25 mouse cellular contexts compared by ENCODE assay signal in the genomic region with DNA sequence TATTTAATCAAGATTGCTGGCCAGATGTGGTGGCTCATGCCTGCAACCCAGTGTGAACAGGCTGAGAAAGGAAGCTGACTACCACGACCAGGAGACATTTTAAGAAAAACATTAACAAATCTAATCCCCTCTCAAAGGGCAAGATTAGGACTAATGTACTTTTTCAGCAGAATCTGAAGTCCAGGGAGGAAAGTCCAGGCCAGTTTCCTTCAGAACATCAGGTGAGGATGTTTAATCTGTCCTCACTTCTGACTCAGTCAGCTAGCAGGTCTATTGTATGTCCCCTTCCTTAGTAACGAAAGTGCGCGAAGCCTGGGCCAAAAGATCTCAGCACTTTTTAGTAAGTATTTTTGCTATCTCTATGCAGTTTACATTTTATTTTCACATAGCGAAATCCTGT. TPM values are rescaled to one million over a fixed set of nuclear protein-coding genes. Genes with fewer than 3 reads are reported as not detected.
DNase-seq lines count a peak whose midpoint lies in the region; ATAC-seq and TF ChIP-seq lines count a peak whose summit lies in the region.
"Had no signal": no experiment of that assay in that cellular context is flagged by ENCODE, and none has a peak within 500 bp of the region (broad histone marks: within the 10 kb centered on the region; RNA-seq: fewer than 3 reads in every experiment).

No protein-coding gene starts in this region.

- TF ChIP-seq CTCF in intestine, postnatal 0 days (IDR thresholded peaks at IDR 0.05; ENCODE audit: low read depth) = no peak

- H3K4me2 ChIP-seq in intestine, embryonic 15.5 days (replicated peaks) = no peak overlapping the region
- no peak overlapping the region for H3K4me2 ChIP-seq in intestine, embryonic 16.5 days (ENCODE audit: low read depth, low read length)
- H3K4me2 ChIP-seq in intestine, postnatal 0 days (replicated peaks; ENCODE audit: low read depth) = no peak overlapping the region
- H3K4me2 ChIP-seq: embryonic facial prominence, embryonic 12.5 days; embryonic facial prominence, embryonic 15.5 days; heart, embryonic 12.5 days; heart, embryonic 15.5 days; hindbrain, embryonic 14.5 days had no signal

- H3K9me3 ChIP-seq in intestine, embryonic 15.5 days = no peaks in the 10 kb centered on the region
- H3K9me3 ChIP-seq in intestine, embryonic 16.5 days (ENCODE audit: control insufficient read depth, low read length) = no peaks in the 10 kb centered on the region
- no peaks in the 10 kb centered on the region for H3K9me3 ChIP-seq in intestine, postnatal 0 days (ENCODE audit: control insufficient read depth)
- H3K9me3 ChIP-seq: embryonic facial prominence, embryonic 12.5 days; embryonic facial prominence, embryonic 15.5 days; heart, embryonic 12.5 days; heart, embryonic 15.5 days had no signal

- H3K27ac ChIP-seq in intestine, embryonic 15.5 days = no peak overlapping the region
- no peak overlapping the region for H3K27ac ChIP-seq in intestine, embryonic 16.5 days (ENCODE audit: low read length)
- H3K27ac ChIP-seq in intestine, postnatal 0 days (ENCODE audit: low read depth, low read length) = no peak overlapping the region
- H3K27ac ChIP-seq: embryonic facial prominence, embryonic 12.5 days; embryonic facial prominence, embryonic 15.5 days; heart, embryonic 15.5 days; hindbrain, embryonic 14.5 days had no signal

- no peaks in the 10 kb centered on the region for H3K27me3 ChIP-seq in intestine, embryonic 15.5 days (replicated peaks)
- no peaks in the 10 kb centered on the region for H3K27me3 ChIP-seq in intestine, embryonic 16.5 days (replicated peaks; ENCODE audit: control insufficient read depth, insufficient read depth, low read length)
- no peaks in the 10 kb centered on the region for H3K27me3 ChIP-seq in intestine, postnatal 0 days (replicated peaks; ENCODE audit: control insufficient read depth, insufficient read depth, low read length)
- H3K27me3 ChIP-seq: embryonic facial prominence, embryonic 12.5 days; embryonic facial prominence, embryonic 15.5 days; heart, embryonic 12.5 days; heart, embryonic 15.5 days had no signal

- peak; percentile 65 to 71 for DNase-seq in kidney, adult 8-10 months
- no peak for DNase-seq in kidney, adult 18-20 months
- DNase-seq in kidney, postnatal 25 days = peak; percentile 50 to 56
- DNase-seq in cerebellum, postnatal 14 days = no peak
- DNase-seq in cerebellum, postnatal 4 days (ENCODE audit: low spot score in 2 of 2) = no peak
- DNase-seq: adrenal gland, adult 8-10 months; adrenal gland, postnatal 25 days; cerebellum, adult 11-12 months; cerebellum, adult 8-10 months; cerebellum, postnatal 10 days; forebrain, postnatal 0 days; gastrocnemius, postnatal 25 days; heart, adult 18-20 months; heart, postnatal 10 days; heart, postnatal 36 days had no signal

- no peak overlapping the region for H3K4me3 ChIP-seq in intestine, embryonic 15.5 days (replicated peaks)
- H3K4me3 ChIP-seq in intestine, embryonic 16.5 days (ENCODE audit: low read length) = no peak overlapping the region
- no peak overlapping the region for H3K4me3 ChIP-seq in intestine, postnatal 0 days (ENCODE audit: low read depth, low read length)
- H3K4me3 ChIP-seq: embryonic facial prominence, embryonic 12.5 days; embryonic facial prominence, embryonic 15.5 days; heart, embryonic 12.5 days; heart, embryonic 15.5 days had no signal

- H3K36me3 ChIP-seq in intestine, embryonic 15.5 days = 0 out of 2 replicates have a peak, but pooled peaks cover 8% of the 10 kb centered on the region
- no peaks in the 10 kb centered on the region for H3K36me3 ChIP-seq in intestine, embryonic 16.5 days (ENCODE audit: control insufficient read depth, insufficient read depth, low read length)
- peaks cover 14% of the 10 kb centered on the region; the same call in 1 of the 2 replicates for H3K36me3 ChIP-seq in intestine, postnatal 0 days (ENCODE audit: control insufficient read depth, insufficient read depth)

- peak; percentile 51; the same call in 1 of the 2 replicates for ATAC-seq in intestine, embryonic 15.5 days
- no peak for ATAC-seq in intestine, embryonic 16.5 days
- ATAC-seq in intestine, postnatal 0 days = peak; percentile 53; the same call in 1 of the 2 replicates
- ATAC-seq: activated CD4-positive, CD25-positive, alpha-beta regulatory T cell, adult 4 months; forebrain, embryonic 14.5 days; forebrain, postnatal 0 days had no signal

- 68% methylated on average over 5 of the region's 5 CpGs for WGBS in intestine, embryonic 15.5 days
- 65% methylated on average over 5 of the region's 5 CpGs for WGBS in intestine, embryonic 16.5 days
- WGBS in intestine, postnatal 0 days = 52% methylated on average over 5 of the region's 5 CpGs

- H3K9ac ChIP-seq in intestine, embryonic 15.5 days = no peak overlapping the region
- no peak overlapping the region for H3K9ac ChIP-seq in intestine, embryonic 16.5 days (ENCODE audit: low read depth, low read length)
- no peak overlapping the region for H3K9ac ChIP-seq in intestine, postnatal 0 days (ENCODE audit: low read depth, low read length)
- H3K9ac ChIP-seq: embryonic facial prominence, embryonic 12.5 days; embryonic facial prominence, embryonic 15.5 days; forebrain, postnatal 0 days; heart, embryonic 12.5 days; heart, embryonic 15.5 days; hindbrain, embryonic 14.5 days had no signal

- no peaks in the 10 kb centered on the region for H3K4me1 ChIP-seq in intestine, embryonic 15.5 days (replicated peaks)
- 0 out of 2 replicates have a peak, but pooled peaks cover 2% of the 10 kb centered on the region for H3K4me1 ChIP-seq in intestine, embryonic 16.5 days (ENCODE audit: control insufficient read depth, insufficient read depth, low read length)
- no peaks in the 10 kb centered on the region for H3K4me1 ChIP-seq in intestine, postnatal 0 days (replicated peaks; ENCODE audit: control insufficient read depth, insufficient read depth, low read length)
- H3K4me1 ChIP-seq: embryonic facial prominence, embryonic 12.5 days; embryonic facial prominence, embryonic 15.5 days; heart, embryonic 12.5 days; heart, embryonic 15.5 days had no signal

RNA-seq across cellular contexts. Expression of a gene that starts 17.8 kb away (rescaled TPM):
- polyA plus RNA-seq in intestine, embryonic 15.5 days (2015; fragmentation: Nextera tagmentation; extraction: Ambion mirVana) = 22.1 and 22.6 TPM in 2 replicates
- polyA plus RNA-seq in intestine, embryonic 16.5 days (2015; fragmentation: Nextera tagmentation; extraction: Ambion mirVana) = 21.2 and 22.6 TPM in 2 replicates
- 21.3 and 25.4 TPM in 2 replicates for polyA plus RNA-seq in intestine, postnatal 0 days (2015; fragmentation: Nextera tagmentation; extraction: Ambion mirVana)

Comparison
In these comparisons a context has a peak if more than half of its experiments do, and no peak if none do; other contexts are left out.
1. DNase-seq: peak in kidney, adult 8-10 months (2 of 2) and kidney, postnatal 25 days (2 of 2); none in kidney, adult 18-20 months (single experiment), cerebellum, postnatal 14 days (0 of 2) and cerebellum, postnatal 4 days (0 of 2).